Comparison of ENCODE assay signal across 15 mouse cellular contexts in the genomic region with DNA sequence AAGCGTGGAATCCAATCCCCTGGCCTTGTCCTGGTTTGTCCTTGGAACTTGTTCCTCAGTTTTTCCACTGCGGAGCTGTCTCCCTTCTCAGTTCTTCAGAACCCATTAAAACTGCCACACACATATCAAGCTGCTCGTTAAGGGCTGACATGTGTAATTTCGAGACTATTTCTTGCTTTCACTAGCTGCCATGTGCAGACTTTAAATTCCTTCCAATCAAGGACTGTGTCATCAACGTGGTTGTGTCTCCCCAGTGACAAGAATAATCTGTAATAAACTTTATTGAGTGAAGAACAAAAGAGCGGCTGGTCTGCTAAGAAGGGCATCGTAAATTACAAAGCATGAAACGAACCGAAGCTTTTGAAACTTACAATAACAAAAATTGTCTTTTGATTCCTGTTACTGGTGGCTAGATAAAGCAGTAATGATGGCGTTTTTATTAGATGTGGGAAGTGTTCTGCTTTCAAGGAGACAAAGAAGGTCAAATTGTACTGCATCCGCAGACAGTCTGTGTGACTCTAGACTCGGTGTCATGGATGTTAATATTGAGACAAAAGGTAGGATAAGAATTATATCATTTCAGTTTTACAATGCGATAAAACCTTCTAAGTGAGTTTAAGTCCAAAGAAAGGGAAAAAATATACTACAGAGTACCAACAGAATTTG. TPM values are rescaled to one million over a fixed set of nuclear protein-coding genes. Genes with fewer than 3 reads are reported as not detected.
A peak's percentile ranks its signal among the peaks of the same experiment; 100 is the strongest.
DNase-seq lines count a peak whose midpoint lies in the region; ATAC-seq lines count a peak whose summit lies in the region.
"Had no signal": no experiment of that assay in that cellular context is flagged by ENCODE, and none has a peak within 500 bp of the region (broad histone marks: within the 10 kb centered on the region; RNA-seq: fewer than 3 reads in every experiment).

No protein-coding gene starts in this region.

- DNase-seq in heart, embryonic 10.5 days (ENCODE audit: low spot score), result no peak
- no peak for DNase-seq in heart, adult 11 months
- DNase-seq in kidney, postnatal 36 days, result no peak
- peak; percentile 10 for DNase-seq in lung, postnatal 10 days
- DNase-seq in lung, postnatal 14 days, result no peak
- DNase-seq in urinary bladder, postnatal 25 days (ENCODE audit: low spot score), result no peak
- DNase-seq: cerebellum, adult 18-20 months; left cerebral cortex, postnatal 4 days; lung, postnatal 4 days; right cerebral cortex, postnatal 14 days; thymus, postnatal 36 days had no signal

- no peak overlapping the region for H3K9ac ChIP-seq in kidney, embryonic 15.5 days
- H3K9ac ChIP-seq: midbrain, embryonic 12.5 days had no signal

- 0 out of 2 replicates have a peak overlapping the region, but pooled peaks have one; percentile 17 for H3K4me2 ChIP-seq in kidney, embryonic 15.5 days
- H3K4me2 ChIP-seq: liver, embryonic 11.5 days; midbrain, embryonic 12.5 days had no signal

- WGBS in heart, embryonic 10.5 days, result 69% methylated on average over 13 of the region's 13 CpGs
- WGBS in kidney, embryonic 15.5 days, result 24% methylated on average over 13 of the region's 13 CpGs

- H3K27me3 ChIP-seq in heart, embryonic 10.5 days (ENCODE audit: insufficient read depth, poor library complexity, severe bottlenecking), result no peaks in the 10 kb centered on the region
- H3K27me3 ChIP-seq in kidney, embryonic 15.5 days, result no peaks in the 10 kb centered on the region
- H3K27me3 ChIP-seq: midbrain, embryonic 12.5 days had no signal

- no peaks in the 10 kb centered on the region for H3K9me3 ChIP-seq in heart, embryonic 10.5 days
- no peaks in the 10 kb centered on the region for H3K9me3 ChIP-seq in kidney, embryonic 15.5 days (replicated peaks)
- H3K9me3 ChIP-seq: midbrain, embryonic 12.5 days had no signal

- H3K4me3 ChIP-seq in heart, embryonic 10.5 days, result no peak overlapping the region
- no peak overlapping the region for H3K4me3 ChIP-seq in kidney, embryonic 15.5 days (replicated peaks)
- H3K4me3 ChIP-seq: midbrain, embryonic 12.5 days had no signal

- H3K36me3 ChIP-seq in heart, embryonic 10.5 days, result peaks cover 3% of the 10 kb centered on the region; the same call in 1 of the 2 replicates
- no peaks in the 10 kb centered on the region for H3K36me3 ChIP-seq in kidney, embryonic 15.5 days
- H3K36me3 ChIP-seq: midbrain, embryonic 12.5 days had no signal

- peak; percentile 81 for ATAC-seq in kidney, embryonic 15.5 days (replicated peaks; ENCODE audit: low FRiP score)

- peak overlapping the region; percentile 75; the same call in 1 of the 2 replicates for H3K27ac ChIP-seq in heart, embryonic 10.5 days
- H3K27ac ChIP-seq in kidney, embryonic 15.5 days, result peak overlapping the region; percentile 24; the same call in 1 of the 2 replicates
- H3K27ac ChIP-seq: midbrain, embryonic 12.5 days had no signal

- H3K4me1 ChIP-seq in heart, embryonic 10.5 days, result peaks cover 23% of the 10 kb centered on the region
- H3K4me1 ChIP-seq in kidney, embryonic 15.5 days, result 0 out of 2 replicates have a peak, but pooled peaks cover 4% of the 10 kb centered on the region
- H3K4me1 ChIP-seq: midbrain, embryonic 12.5 days had no signal

RNA-seq across cellular contexts. Expression of a gene that starts 7.5 kb away (rescaled TPM):
- polyA plus RNA-seq in heart, embryonic 10.5 days (2016; fragmentation: Nextera tagmentation; extraction: Ambion mirVana), result 33.5 and 39.3 TPM in 2 replicates
- polyA plus RNA-seq in kidney, embryonic 15.5 days (2015; fragmentation: Nextera tagmentation; extraction: Ambion mirVana), result 63.3 and 65.9 TPM in 2 replicates
- polyA plus RNA-seq: C2C12 had no signal
